Mouse (Mus musculus) gastrocnemius, postnatal 25 days (tissue): ENCODE measurements at regions not wholly inside any gene's neighbourhood (a gene's known extent, or its start where the extent isn't known, plus 50 kb on each side); places are given as distances from the start of the nearest gene placed in this dataset.

Experiments used
- DNase-seq: peaks from one replicate; pipeline ENCODE4 v3.0.0; 2022

DNA sequence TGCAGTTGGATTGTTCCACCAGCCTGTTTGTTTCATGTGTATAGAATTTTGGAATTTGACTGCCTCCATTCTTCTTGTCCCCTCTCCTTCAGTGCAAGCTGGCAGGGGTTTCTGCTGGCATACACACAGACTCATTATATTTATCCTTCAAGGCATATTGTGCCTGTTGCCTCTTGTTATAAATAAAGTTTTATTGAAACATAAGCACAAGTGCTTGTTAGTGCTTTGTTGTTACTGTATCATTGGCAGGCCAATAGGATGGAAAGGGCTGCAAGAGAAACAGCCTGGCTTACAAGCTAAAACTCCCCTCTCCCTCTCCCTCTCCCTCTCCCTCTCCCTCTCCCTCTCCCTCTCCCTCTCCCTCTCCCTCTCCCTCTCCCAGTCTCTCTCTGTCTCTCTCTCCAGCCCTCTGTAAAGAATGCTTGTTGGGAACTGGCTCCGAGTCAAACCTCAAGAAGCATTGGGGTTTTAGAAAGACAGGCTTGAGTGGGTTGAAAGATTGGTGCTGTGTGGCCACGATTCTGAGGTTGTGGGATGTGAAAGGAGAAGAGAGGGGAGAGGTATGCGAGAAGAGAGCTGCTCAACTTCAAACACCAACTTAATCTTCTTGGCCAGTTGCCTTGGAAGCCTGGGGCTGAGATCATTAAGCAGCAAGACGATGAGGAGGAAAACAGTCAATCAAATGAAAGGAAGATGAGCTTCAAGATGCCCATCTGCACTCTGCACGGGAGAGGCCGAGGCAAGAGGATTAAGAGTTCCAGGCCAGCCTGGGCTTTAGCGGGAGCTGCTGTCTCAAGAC lies 258.1 kb upstream of the Prok2 start:
- no peak for DNase-seq

DNA sequence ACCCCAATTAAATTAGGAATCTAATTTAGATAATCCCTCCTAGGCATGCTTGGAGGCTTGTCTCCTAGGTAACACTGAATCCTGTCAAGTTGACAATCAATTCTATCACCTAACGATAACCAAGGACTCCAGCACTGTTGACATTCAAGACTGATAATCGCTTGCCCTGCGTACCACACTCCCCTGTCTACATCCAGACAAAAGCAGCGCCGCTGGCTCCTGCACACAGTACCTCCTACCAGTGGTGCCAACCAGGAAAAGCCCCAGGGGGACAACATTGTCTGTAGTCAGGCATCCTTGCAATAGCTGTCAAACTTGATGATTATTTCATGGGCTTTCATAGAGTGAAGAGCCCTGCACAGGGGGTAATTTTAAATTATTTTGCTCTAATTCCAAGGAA lies 253.4 kb upstream of the Prok2 start:
- no peak for DNase-seq

DNA sequence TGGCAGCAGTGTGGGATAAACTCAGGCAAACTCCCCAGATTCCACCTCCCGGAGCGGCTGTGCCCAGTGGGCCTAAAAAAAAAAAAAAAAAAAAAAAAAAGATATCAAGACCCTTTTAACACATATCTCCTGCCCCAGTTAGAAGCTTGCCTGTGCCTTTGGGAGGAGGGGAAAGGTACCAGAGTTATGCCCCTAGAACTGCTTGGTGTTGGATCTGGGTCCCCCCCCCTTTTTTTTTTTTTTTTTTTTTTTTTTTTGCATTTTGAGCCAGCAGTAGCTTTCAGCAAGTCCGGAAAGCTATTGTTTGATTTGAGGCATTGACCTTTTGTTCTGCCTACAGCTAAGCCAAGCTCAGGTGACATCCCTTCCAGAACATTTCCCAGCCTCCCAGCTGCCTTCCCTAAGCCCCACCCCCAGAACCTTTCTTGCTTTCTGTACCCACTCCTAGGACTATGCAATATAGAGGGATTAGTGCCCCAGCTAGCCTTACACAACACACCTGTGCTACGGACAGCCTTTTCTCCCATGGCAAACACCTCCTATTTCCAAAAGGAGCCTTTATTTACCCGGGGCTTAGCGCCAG lies 252.1 kb upstream of the Prok2 start:
- DNase-seq: no peak

DNA sequence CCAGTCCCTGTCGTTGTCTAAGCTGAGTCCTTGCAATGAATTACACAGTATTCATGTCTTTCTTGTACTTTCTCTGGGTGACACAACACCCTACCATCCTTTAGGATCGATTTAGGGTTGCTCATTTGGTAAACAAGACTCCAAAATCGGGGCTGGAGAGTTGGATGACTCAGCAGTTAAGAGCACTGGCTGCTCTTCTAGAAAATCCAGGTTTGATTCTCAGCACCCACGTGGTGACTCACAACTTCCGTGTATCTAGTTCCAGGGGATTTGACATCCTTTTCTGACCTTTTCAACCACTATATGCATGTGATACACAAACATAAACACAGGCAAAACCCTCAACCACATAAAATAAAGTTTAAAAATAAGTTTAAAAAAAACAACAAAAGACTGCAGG lies 250.0 kb upstream of the Prok2 start:
- DNase-seq: no peak

DNA sequence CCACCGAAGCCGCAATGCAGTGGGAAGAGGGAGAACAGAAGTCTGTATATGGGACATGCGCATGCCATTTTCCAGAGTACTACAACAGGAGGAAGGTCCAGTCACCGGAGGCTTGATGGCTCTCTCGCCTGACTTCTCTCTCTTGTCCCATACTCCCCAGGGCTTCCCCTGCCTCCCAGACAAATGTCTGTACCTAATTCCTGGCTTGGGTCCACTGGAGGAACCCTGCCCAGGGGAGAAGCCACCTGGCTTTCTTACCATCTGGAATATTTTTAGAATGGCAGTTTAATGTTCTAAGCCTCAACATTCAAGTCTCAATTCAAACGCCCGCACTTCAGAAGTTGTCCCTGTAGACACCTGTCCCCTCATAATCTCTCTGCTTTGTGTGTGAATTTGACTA lies 249.3 kb upstream of the Prok2 start:
- no peak for DNase-seq

DNA sequence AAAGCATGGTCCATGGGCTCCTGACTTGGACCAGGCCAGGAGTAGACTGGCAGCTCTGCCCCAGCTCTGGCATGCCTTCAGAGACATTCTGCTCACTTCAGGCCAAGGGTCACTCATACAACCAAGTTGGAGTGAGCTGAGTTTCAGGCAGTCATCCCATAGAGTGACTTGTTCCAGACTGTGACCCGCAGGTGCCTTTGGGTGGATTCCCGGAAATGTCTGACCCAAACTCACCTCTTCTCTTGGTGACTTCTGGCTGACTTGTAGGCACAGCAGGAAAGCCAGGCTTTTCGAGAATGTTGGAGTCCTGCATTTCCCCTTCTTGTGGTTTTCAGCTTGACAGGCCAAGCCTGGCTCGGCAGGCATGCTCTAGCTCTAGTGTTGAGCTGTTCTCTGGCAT lies 248.3 kb upstream of the Prok2 start:
- DNase-seq: peak; percentile 38

DNA sequence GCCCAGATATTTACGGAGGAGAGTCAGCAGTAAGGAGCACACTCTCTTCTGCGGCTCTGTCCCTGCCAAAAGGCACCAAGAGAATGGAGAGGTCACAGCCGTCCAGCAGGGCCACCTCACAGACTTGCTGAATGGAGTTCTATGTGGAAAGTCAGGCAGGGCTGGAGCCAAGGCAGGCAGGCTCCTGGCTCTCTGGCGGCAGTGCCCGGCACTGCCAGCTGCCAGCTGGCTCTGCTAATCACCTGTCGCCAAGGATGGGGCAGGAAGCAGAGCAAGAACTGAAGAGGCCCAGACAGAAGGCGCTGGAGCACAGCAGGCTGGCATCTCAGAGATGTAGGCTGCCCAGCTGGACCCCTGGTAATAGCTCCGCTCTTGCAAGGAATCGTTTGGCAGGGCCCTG lies 245.2 kb upstream of the Prok2 start:
- peak; percentile 77 for DNase-seq

DNA sequence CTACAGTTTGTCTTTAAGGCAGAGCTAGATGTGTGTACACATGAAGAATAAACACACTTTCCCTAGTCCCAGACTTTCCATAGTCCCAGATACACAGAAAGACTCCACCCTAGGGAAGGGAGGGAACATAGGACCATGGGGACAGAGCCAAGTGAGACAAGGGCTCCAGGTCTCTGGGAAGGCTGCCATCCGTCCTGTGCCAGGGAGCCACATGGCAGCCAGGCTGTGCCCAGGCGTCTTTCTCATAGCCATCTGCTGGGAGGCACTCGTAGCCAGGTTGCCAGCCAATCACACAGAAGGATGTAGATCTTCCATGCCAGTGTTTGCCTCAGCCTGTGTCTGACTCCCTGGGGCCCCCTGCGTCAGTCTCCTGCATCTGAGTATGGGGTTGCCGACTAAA lies 242.7 kb upstream of the Prok2 start:
- DNase-seq: peak; percentile 62

DNA sequence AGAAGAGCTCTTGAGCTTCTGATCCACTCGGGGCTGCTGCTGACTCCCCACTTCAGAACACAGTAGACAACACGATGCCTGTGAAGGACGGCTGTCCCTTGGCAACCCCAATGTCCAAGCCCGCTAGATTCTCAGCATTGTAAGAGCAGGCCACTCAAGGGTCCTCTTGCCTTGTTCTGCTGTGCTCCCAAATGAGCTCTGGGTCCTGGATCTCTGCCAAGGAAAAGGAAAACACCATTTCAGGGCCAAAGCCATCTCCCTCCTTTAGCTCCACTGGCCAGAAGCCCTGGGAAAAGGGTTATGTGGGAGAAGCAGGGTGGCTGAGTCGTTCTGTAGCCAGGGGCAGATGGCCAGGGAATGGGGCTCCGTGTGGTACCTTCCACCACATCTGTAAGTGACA lies 241.3 kb upstream of the Prok2 start:
- no peak for DNase-seq

DNA sequence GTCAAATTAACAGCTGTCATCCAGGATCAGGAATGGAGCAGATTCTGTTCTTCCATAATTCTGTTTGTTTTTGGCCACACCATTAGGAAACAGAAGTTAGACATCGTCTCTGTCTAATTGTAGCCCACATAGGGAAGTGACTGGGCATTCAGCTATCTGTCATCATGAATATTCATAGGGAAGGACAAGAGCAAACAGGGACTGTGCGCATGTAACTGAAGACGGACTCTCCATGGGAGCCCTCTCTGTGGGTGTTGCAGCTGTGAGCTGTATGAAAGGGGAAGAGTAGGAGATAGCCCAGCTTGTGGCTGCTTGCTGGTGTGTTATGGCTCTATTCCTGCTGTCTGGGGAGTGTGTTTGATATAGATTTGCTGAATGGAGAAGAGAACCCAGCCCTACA lies 238.3 kb upstream of the Prok2 start:
- no peak for DNase-seq

DNA sequence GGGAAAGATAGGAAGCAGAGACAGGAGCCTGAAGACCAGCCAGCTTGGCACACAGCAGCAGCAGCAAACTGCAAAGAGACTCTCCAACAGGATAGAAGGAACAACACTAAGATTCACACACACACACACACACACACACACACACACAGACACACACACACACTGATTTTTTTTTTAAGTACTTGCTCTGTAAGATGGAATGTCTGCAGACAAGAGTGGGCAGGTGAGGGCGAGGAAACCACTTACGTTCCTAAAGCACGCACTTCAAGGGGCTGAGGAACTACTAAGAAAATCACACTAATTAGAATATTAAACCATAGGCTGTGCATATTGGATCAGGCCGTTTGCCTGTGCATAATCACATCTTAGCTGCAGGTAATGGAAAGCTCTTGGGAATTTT lies 237.8 kb upstream of the Prok2 start:
- DNase-seq: no peak

DNA sequence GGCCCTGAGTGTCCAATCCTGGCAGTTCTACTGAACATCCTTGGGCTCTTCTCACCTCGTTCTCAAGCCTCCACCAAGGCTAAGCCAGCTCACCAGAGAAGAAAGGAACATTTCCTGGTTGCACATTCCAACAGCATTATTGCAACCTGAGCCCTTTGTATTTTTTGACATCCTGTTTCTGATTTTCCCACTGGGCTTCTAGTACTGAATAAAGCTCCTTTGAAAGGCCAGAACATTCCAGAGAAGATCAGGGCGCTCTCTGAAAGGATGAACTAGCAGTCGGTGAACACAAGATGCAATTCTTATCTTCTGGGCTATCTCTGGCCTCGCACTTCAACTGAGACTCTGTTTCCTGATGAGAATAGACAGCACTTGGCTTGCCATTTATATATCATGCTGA lies 233.2 kb upstream of the Prok2 start:
- DNase-seq: no peak

DNA sequence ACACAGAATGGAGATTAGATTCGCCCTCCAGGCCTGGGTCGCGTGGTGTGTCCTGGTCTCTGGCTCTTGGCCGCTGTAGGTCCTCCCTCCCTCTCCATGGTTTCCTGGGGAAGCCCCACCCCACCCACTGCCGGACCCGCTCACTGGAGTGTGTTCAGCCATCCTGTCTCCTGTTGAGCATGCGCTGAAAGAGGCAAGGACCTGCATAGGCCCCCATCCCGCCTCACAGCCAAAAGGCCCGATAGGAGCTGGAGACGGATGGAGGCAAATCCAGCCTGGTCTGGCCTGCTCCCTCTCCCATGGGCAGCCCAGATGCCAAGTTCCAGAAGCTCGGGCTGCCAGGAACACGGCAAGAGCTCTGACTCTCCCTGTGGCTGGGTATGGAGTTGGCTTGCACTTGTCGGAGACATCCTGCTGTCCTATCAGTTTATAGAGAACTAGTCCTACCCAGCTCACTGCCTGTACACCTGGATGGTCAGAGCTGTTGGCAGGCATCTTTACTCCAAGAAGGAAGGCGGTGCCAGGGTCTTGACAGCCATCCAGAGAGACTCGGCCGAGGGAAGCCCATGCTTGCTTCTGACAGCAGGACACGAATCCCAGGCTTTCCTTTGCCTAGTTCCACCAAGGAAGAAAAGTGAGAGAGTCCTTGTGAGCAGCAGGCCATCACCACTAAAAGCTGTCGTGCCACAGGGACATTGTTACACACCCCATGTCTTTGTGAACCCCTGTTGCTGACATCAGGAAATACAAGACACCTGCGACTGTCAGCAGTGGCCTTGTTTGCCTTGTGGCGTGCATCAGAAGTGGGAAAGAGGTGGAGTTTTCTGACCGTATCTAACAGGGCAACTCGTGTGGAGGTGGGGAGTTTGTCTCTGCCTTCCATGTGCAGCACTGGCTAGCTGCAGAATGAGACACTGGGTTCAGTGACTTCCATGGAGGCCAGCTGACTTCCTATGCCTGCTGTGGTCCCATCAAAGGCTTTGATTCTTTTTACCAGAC lies 228.9 kb upstream of the Prok2 start:
- no peak for DNase-seq

DNA sequence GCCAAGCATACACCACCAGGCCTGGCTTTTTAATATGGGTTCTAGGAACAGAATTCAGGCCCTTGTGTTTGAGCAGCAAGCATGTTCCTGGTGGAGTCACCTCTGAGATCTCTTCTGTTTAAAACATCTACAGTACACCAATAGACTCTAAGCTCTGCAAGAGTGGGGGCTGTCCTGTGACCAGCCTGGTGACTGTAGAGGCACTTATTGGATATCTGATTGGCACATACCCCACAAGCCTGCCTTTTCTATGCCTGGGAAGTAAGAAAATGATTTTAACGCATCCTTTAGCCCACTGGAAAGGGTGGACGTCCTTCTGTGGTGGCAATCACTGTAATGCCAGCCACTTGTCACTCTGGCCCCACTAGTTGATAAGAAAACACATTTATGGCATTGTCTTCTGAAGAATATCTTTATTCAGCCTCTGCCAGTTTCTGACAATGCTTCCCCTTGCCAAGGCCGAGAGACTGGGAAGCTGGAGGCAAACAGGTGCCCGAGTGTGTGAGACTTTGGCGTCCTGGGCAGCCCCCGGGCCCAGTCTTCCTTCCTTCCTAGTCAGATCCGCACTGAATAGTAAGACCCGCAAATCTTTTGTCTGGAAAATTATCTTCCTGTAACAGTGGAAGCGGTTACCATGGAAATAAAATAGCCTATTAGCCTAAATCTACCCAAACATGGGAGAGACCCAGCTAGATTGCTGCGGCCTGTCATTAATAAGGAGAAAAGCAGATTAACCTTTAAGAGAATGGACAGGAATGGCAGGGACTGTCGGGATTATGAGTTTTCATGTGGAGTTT lies 228.0 kb upstream of the Prok2 start:
- no peak for DNase-seq

DNA sequence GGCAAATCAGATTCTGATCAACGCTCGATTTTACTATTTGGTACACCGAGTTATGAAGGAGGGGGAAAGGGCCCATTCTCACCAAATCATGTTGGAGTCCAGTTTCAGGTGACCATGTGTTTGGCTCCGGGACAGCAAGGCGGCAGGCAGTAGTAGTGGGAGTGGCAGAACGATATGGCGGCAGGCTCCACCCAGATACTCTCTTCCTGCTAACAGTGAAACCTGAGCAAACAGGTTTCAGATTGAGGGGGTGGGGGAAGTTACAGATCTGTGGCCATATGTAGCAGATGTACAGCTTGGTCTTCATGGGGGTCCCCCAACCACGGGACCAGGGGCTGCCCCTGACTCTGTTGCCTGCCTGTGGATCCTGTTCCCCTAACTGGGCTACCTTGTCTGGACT lies 224.6 kb upstream of the Prok2 start:
- DNase-seq: no peak

DNA sequence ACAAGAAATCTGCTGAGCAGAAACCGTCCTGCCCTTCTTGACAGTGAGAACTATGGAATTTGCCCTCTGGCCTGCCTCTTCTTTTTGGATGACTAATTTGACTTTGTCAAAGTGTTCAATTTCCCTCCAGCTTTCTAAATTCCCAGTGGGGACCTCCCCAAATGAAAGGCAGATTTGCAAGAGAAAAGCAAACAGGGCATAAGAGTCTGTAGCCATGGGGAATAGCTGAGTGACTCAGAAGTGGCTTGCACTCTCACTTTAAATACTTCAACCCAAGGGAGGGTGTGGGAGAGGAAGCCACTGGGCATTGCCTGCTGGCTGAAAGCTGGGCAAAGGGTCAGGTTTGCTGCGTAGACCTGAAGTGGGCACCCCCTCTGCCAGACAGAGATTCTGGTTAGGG lies 220.7 kb upstream of the Prok2 start:
- DNase-seq: no peak

DNA sequence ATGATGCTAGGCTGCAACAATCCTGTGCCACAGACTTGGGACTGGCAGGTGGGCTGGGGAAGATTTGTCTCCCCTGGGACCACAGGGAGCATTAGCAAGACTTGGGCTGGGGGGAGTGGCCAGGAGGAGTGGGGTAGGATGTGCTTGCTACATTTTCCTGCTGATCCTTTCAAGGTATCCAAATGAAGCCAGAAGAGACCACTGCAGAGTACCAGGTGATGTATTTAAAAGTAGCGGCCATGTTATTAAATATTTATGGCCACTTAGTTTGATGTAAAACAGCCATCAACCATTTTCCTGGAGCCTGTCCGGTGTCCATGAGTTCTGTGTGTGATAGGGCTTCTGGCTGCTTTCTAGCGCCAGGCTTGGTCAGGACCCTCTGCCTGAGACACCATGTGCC lies 220.3 kb upstream of the Prok2 start:
- no peak for DNase-seq

DNA sequence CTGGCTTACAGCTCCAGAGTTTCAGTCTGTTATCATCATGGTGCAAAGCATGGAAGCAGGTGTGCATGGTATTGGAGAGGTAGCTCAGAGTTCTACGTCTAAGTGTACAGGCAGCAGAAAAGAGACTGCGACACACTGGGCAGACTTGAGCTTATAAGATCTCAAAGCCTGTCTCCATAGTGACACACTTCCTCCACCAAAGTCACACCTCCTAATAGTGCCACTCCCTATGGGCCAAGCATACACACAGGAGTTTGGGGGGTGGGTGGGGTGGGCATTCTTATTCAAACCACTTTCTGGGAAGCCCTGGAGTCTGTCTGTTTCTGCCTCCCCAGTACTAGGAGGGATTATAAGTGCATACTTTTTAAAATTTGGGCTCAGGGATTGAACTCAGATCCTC lies 219.5 kb upstream of the Prok2 start:
- DNase-seq: no peak

DNA sequence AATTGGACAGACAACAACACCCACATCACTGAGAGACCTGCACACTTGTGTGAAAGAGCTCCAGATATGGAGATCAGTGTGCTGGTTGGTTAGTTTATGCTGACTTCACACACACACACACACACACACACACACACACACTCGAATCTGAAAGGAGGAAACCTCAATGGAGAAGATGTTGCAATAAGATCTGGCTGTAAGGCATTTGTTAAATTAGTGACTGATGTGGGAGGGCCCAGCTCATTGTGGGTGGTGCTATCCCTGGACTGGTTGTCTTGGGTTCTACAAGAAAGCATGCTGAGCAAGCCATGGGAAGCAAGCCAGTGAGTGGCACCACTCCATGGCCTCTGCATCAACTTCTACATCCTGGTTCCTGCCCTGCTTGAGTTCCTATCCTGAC lies 216.8 kb upstream of the Prok2 start:
- DNase-seq: no peak

DNA sequence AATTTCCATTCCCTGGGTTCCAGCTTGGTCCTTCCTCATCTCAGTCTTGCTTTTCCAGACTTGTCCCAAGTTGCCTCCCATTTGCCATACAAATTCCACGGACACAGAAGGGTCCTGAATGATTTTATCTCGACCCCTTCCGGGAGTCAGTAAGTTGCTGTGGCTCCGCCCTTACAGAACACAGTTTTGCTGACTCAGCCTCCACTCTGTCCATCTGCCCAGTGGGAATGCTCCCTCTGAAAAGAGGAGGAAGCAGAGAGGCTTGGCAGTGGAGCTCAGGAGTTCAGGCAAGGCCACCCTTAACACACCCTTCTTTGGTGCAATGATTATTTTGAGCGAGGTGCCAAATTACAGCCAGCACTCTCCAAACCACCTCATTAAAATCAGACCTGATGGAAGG lies 213.9 kb upstream of the Prok2 start:
- DNase-seq: no peak

DNA sequence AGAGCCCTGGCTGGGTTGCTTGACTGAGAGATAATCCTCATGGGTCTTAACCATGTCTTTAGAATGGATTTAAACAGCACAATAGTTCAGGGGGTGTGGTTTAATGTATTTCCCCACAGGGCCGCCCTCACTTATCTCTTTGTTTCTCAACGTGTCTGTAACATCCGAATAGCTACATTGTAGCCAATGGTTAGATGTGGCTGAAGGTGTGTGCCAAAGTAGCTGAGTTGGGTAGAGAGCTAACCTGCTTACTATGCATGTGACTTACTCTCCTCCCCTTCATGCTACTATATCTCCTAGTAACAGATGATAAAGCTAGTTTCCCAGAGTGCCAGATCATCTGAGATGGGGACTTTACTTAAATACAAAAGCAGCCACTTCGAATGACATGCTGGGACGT lies 213.2 kb upstream of the Prok2 start:
- DNase-seq: no peak

DNA sequence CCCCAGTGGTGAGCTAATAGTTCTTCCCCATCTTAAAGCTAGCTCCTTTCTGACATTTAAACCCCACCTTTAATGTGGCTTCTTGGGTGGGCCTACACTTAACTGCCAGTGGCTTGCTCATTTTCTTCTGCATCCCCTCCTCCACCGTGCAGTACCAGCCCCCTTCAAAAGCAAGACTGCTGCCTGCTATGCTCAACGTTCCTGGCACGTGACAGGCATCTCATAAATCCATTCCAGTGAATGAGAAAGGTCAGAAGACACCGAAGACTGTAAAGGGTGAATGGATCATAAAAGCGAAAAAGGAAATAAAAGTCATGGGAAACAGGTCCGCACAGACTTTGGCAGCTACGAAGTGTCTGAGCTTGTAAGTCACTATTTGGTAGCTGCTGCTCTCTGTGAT lies 212.8 kb upstream of the Prok2 start:
- DNase-seq: no peak
